Mouse (Mus musculus) limb, embryonic 11.5 days (tissue): ENCODE measurements around the gene Samd4. TPM values are rescaled to one million over a fixed set of nuclear protein-coding genes. Genes with fewer than 3 reads are reported as not detected.
A peak's percentile ranks its signal among the peaks of the same experiment; 100 is the strongest.

Experiments
- ATAC-seq: fragments of 200-750 bp; cut with Nextera tagmentation; 2 replicates; pipeline ENCODE4 v1.8.0; 2017; ENCODE audit warnings: low read depth; ENCODE audit not compliant: insufficient number of reproducible peaks, low FRiP score, low TSS enrichment
- DNase-seq: peaks from one replicate; pipeline ENCODE4 v3.0.0-alpha.2; 2015; ENCODE audit warnings: low spot score
- H3K27ac ChIP-seq: fragments of 300-500 bp; sonication (generic); replicated peaks from 2 replicates; pipeline ENCODE4 v1.5.1; 2014; ENCODE audit warnings: low read depth, mild to moderate bottlenecking, low read length
- H3K27me3 ChIP-seq: fragments of 300-500 bp; sonication (generic); 2 replicates; pipeline ENCODE4 v1.6.1; 2014; ENCODE audit warnings: mild to moderate bottlenecking, low read length, mixed read lengths; ENCODE audit not compliant: control insufficient read depth, insufficient read depth
- H3K36me3 ChIP-seq: fragments of 300-500 bp; sonication (generic); 2 replicates; pipeline ENCODE4 v1.6.1; 2014; ENCODE audit warnings: mild to moderate bottlenecking, low read length, moderate library complexity, mixed read lengths; ENCODE audit not compliant: control insufficient read depth, insufficient read depth
- H3K4me1 ChIP-seq: fragments of 300-500 bp; sonication (generic); 2 replicates; pipeline ENCODE4 v1.6.1; 2014; ENCODE audit warnings: low read length, mixed read lengths; ENCODE audit not compliant: control insufficient read depth, insufficient read depth
- H3K4me2 ChIP-seq: fragments of 300-500 bp; sonication (generic); 2 replicates; pipeline ENCODE4 v1.6.1; 2014; ENCODE audit warnings: low read depth, mild to moderate bottlenecking, moderate library complexity; ENCODE audit not compliant: severe bottlenecking
- H3K4me3 ChIP-seq: fragments of 300-500 bp; sonication (generic); 2 replicates; pipeline ENCODE4 v1.5.1; 2014; ENCODE audit warnings: low read depth, low read length
- H3K9ac ChIP-seq: fragments of 300-500 bp; sonication (generic); 2 replicates; pipeline ENCODE4 v1.6.1; 2014; ENCODE audit warnings: mild to moderate bottlenecking, low read length
- H3K9me3 ChIP-seq: fragments of 300-500 bp; sonication (generic); 2 replicates; pipeline ENCODE4 v1.6.1; 2016; ENCODE audit warnings: low read length; ENCODE audit not compliant: control insufficient read depth
- WGBS: fragments of 180-500 bp; shearing (Covaris S2); extraction: QIAGEN DNeasy Blood & Tissue Kit; methylation state at CpG from one replicate; pipeline ENCODE4 v1.1.7; 2014; 5-methylcytosine and 5-hydroxymethylcytosine counted together
- polyA plus RNA-seq: library from polyadenylated mRNA; unstranded; fragments of >200 nt; fragmentation: Nextera tagmentation; extraction: Ambion mirVana; gene quantifications from 2 replicates; pipeline ENCODE4 v1.2.1, GENCODE M21; 2014

Gene Samd4
- polyA plus RNA-seq, 1 experiment from 2014 or later = 3.0 TPM

- WGBS = 67% methylated on average over 2 of the region's 2 CpGs
- no peak overlapping the region for H3K4me3 ChIP-seq
- H3K9ac ChIP-seq = no peak overlapping the region
- no peaks in the 10 kb centered on the region for H3K27me3 ChIP-seq
- peaks cover 7% of the 10 kb centered on the region for H3K4me1 ChIP-seq
- ATAC-seq (no peak), DNase-seq (no peak)
- no peak overlapping the region for H3K4me2 ChIP-seq
- no peaks in the 10 kb centered on the region for H3K9me3 ChIP-seq
- H3K36me3 ChIP-seq = no peaks in the 10 kb centered on the region
- H3K27ac ChIP-seq = no peak overlapping the region
Observed at GRCm38 (mm10) chr14:46955109-46955508, 72.5 kb downstream of the Samd4 start.

GRCm38 (mm10) chr14:46955574-46956043 lies 73.0 kb downstream of the Samd4 start:
- no peaks in the 10 kb centered on the region for H3K27me3 ChIP-seq
- no peak overlapping the region for H3K27ac ChIP-seq
- no peak overlapping the region for H3K4me3 ChIP-seq
- peaks cover 7% of the 10 kb centered on the region for H3K4me1 ChIP-seq
- no peaks in the 10 kb centered on the region for H3K9me3 ChIP-seq
- ATAC-seq (no peak), DNase-seq (no peak)
- 51% methylated on average over 9 of the region's 9 CpGs for WGBS
- no peaks in the 10 kb centered on the region for H3K36me3 ChIP-seq
- no peak overlapping the region for H3K4me2 ChIP-seq
- no peak overlapping the region for H3K9ac ChIP-seq

GRCm38 (mm10) chr14:46956121-46956520 lies 73.5 kb downstream of the Samd4 start:
- 39% methylated on average over 7 of the region's 7 CpGs for WGBS

GRCm38 (mm10) chr14:46959166-46959721 lies 76.6 kb downstream of the Samd4 start:
- ATAC-seq (no peak), DNase-seq (no peak)
- H3K4me1 ChIP-seq = peaks cover 11% of the 10 kb centered on the region
- WGBS = 76% methylated on average over 7 of the region's 7 CpGs
- H3K4me3 ChIP-seq = no peak overlapping the region
- no peak overlapping the region for H3K4me2 ChIP-seq
- no peak overlapping the region for H3K27ac ChIP-seq
- H3K9me3 ChIP-seq = no peaks in the 10 kb centered on the region
- no peaks in the 10 kb centered on the region for H3K36me3 ChIP-seq
- no peaks in the 10 kb centered on the region for H3K27me3 ChIP-seq
- no peak overlapping the region for H3K9ac ChIP-seq

More at GRCm38 (mm10) chr14:46956121-46956520, 73.5 kb downstream of the Samd4 start:
- Histone ChIP-seq H3K4me2 (no peak overlapping the region), H3K27ac (no peak overlapping the region), H3K27me3 (no peaks in the 10 kb centered on the region), H3K36me3 (no peaks in the 10 kb centered on the region), H3K9ac (no peak overlapping the region), H3K4me3 (no peak overlapping the region), H3K4me1 (peaks cover 7% of the 10 kb centered on the region), H3K9me3 (no peaks in the 10 kb centered on the region)
- ATAC-seq (no peak), DNase-seq (no peak)

GRCm38 (mm10) chr14:46959831-46960230 lies 77.2 kb downstream of the Samd4 start:
- no peaks in the 10 kb centered on the region for H3K36me3 ChIP-seq
- no peak overlapping the region for H3K27ac ChIP-seq
- H3K4me3 ChIP-seq = no peak overlapping the region
- ATAC-seq (no peak), DNase-seq (no peak)
- H3K27me3 ChIP-seq = no peaks in the 10 kb centered on the region
- no peak overlapping the region for H3K9ac ChIP-seq
- no peaks in the 10 kb centered on the region for H3K9me3 ChIP-seq
- peaks cover 15% of the 10 kb centered on the region for H3K4me1 ChIP-seq
- H3K4me2 ChIP-seq = no peak overlapping the region
- 89% methylated on average over 2 of the region's 2 CpGs for WGBS

- H3K9me3 ChIP-seq = no peaks in the 10 kb centered on the region
- H3K4me3 ChIP-seq = no peak overlapping the region
- ATAC-seq (no peak), DNase-seq (no peak)
- H3K27ac ChIP-seq = no peak overlapping the region
- 85% methylated on average over 5 of the region's 5 CpGs for WGBS
- no peak overlapping the region for H3K4me2 ChIP-seq
- no peaks in the 10 kb centered on the region for H3K27me3 ChIP-seq
- peaks cover 14% of the 10 kb centered on the region; the same call in 1 of the 2 replicates for H3K4me1 ChIP-seq
- no peak overlapping the region for H3K9ac ChIP-seq
- no peaks in the 10 kb centered on the region for H3K36me3 ChIP-seq
Observed at GRCm38 (mm10) chr14:46962832-46963231, 80.2 kb downstream of the Samd4 start.

- DNase-seq (no peak), ATAC-seq (no peak)
- Histone ChIP-seq H3K4me3 (no peak overlapping the region), H3K4me2 (no peak overlapping the region), H3K9me3 (no peaks in the 10 kb centered on the region), H3K36me3 (no peaks in the 10 kb centered on the region), H3K4me1 (peaks cover 14% of the 10 kb centered on the region; the same call in 1 of the 2 replicates), H3K9ac (no peak overlapping the region), H3K27ac (no peak overlapping the region), H3K27me3 (no peaks in the 10 kb centered on the region)
- 78% methylated on average over 2 of the region's 2 CpGs for WGBS
Observed at GRCm38 (mm10) chr14:46964074-46964872, 81.6 kb downstream of the Samd4 start.

- ATAC-seq = no peak
- Histone ChIP-seq H3K9ac (no peak overlapping the region), H3K4me1 (peaks cover 14% of the 10 kb centered on the region; the same call in 1 of the 2 replicates), H3K27ac (no peak overlapping the region), H3K36me3 (no peaks in the 10 kb centered on the region), H3K9me3 (no peaks in the 10 kb centered on the region), H3K27me3 (no peaks in the 10 kb centered on the region), H3K4me3 (no peak overlapping the region), H3K4me2 (no peak overlapping the region)
- WGBS = 74% methylated on average over 10 of the region's 10 CpGs
- peak; percentile 38 for DNase-seq
Observed at GRCm38 (mm10) chr14:46966206-46966605, 83.6 kb downstream of the Samd4 start.
